Mouse (Mus musculus) heart, adult 2 months (tissue): ENCODE data around the gene Tmem94. TPM values are rescaled to one million over a fixed set of nuclear protein-coding genes. Genes with fewer than 3 reads are reported as not detected.

ENCODE experiments used
- DNase-seq, 2 experiments: peaks; one replicate each; pipeline ENCODE4 v3.0.0; 2021
- H3K27ac ChIP-seq: fragments of 200-600 bp; 2 replicates; pipeline ENCODE4 v1.8.1; 2022
- H3K27me3 ChIP-seq: fragments of 200-500 bp; 2 replicates; pipeline ENCODE4 v1.6.1; 2012; ENCODE audit warnings: mild to moderate bottlenecking, low read length, inconsistent platforms, mixed read lengths; ENCODE audit not compliant: control insufficient read depth, insufficient read depth
- H3K36me3 ChIP-seq: fragments of 200-500 bp; 2 replicates; pipeline ENCODE4 v1.6.1; 2012; ENCODE audit warnings: low read length, inconsistent platforms; ENCODE audit not compliant: control insufficient read depth, insufficient read depth
- H3K4me1 ChIP-seq: fragments of 200-500 bp; 2 replicates; pipeline ENCODE4 v1.6.1; 2011; ENCODE audit warnings: low read length; ENCODE audit not compliant: control insufficient read depth, insufficient read depth
- H3K4me3 ChIP-seq: fragments of 200-600 bp; 2 replicates; pipeline ENCODE4 v1.8.1; 2022
- H3K79me2 ChIP-seq: fragments of 200-500 bp; replicated peaks from 2 replicates; pipeline ENCODE4 v1.6.1; 2012; ENCODE audit warnings: mild to moderate bottlenecking, inconsistent platforms, low read length, moderate library complexity, mixed read lengths; ENCODE audit not compliant: control insufficient read depth, insufficient read depth
- H3K9ac ChIP-seq: fragments of 200-500 bp; 2 replicates; pipeline ENCODE4 v1.6.1; 2012; ENCODE audit warnings: low read depth, mild to moderate bottlenecking, control low read depth, inconsistent platforms, low read length, mixed read lengths
- CTCF ChIP-seq: fragments of 200-600 bp; IDR thresholded peaks from 2 replicates; pipeline ENCODE4 v1.8.1; 2022; ENCODE audit warnings: antibody characterized with exemption, mild to moderate bottlenecking, moderate library complexity
- EP300 ChIP-seq: fragments of 200-500 bp; IDR thresholded peaks from 2 replicates; pipeline ENCODE4 v1.6.1; 2011; ENCODE audit warnings: low read depth, low read length, control low read depth; ENCODE audit not compliant: insufficient read depth
- POLR2A ChIP-seq: fragments of 200-500 bp; IDR thresholded peaks from 2 replicates; pipeline ENCODE4 v1.6.1; 2011; ENCODE audit warnings: mild to moderate bottlenecking, low read depth, low read length, control low read depth; ENCODE audit not compliant: insufficient read depth
- WGBS: fragments of 180-500 bp; shearing (Covaris S2); methylation state at CpG from one replicate; pipeline ENCODE4 v1.1.7; 2018; 5-methylcytosine and 5-hydroxymethylcytosine counted together
- intact Hi-C: fragments of 180-260 bp; cut with DNase I; formaldehyde crosslinking; loops from one replicate; pipeline ENCODE4 v1.15.1; 2025
- polyA plus RNA-seq: library from polyadenylated mRNA; depleted of rRNA; stranded (reverse); fragments of >200 nt; gene quantifications from 2 replicates; pipeline ENCODE4 v1.2.3, GENCODE M21; 2012
- total RNA-seq, 2 experiments: library from RNA; stranded (reverse); gene quantifications; 2 replicates each; pipeline ENCODE4 v1.2.3; 2021

Tmem94 gene
- total and polyA plus RNA-seq, 3 experiments, result 99.5 to 125 (median 103) TPM

DNA sequence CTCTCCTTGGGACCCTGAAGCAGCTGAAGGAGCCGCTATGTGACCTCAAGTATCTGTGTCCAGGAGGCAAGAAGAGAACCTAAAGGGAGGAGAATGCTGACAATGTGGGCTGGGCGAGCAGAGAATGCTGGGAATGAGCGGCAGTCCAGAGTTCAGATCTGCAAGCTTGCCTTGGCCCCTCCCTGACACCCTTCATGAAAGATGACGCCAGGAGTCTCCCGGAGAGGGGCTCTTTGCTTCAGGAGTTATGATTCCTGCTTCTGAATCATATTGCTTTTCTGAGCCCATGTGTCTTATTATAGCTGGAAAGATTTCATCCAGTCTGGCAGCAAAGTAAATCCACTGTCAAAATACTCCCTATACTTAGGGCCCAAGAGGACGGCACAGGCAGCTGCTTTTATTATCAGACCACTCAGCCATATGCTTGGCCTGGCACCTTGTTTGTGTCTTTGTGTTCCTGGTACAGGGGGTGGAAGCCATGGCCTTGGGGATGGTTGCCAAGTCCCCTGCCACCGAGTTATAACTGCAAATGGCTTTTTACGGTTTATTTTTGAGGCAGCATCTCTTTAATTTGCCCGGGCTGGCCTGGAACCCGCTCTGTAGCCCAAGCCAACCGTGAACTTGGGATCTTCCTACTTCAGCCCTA, 31.1 kb upstream of the Tmem94 start:
- DNase-seq, result no peak
- H3K27ac ChIP-seq, result peak overlapping the region; percentile 26; the same call in 1 of the 2 replicates
- no peaks in the 10 kb centered on the region for H3K36me3 ChIP-seq
- no peaks in the 10 kb centered on the region for H3K79me2 ChIP-seq
- no peak overlapping the region for H3K4me3 ChIP-seq
- intact Hi-C loops, result no loop called here
- 54% methylated on average over 11 of the region's 11 CpGs for WGBS
- no peak for TF ChIP-seq CTCF
- H3K27me3 ChIP-seq, result no peaks in the 10 kb centered on the region
- no peak overlapping the region for H3K9ac ChIP-seq
- H3K4me1 ChIP-seq, result no peaks in the 10 kb centered on the region; the same call in none of the 2 replicates

DNA sequence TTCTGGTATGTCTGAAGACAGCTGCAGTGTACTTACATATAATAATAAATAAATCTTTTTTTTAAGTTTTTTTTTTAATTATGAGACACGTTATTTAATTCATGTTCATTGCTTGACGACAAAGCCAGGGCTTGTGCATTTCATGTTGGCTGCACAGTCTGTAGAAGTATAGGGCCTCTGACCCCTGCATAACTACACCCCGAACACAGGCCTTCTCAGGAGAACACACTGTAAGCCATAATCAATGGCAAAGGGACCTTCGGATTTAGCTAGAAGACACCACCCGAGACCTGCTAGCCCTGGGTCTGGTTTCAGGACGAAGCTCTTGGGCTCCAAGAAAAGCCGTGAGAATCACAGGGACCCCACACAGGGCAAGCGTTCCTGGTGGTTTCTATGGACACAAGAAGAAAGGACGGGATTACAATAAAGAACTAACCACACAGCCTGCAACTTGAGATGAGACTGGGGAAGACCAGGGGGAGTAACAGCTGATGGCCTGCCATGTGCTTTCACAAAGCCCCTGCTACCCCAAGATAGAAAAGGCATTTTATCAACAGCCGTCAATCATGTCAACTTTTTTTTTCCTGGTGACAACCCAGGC, 27.5 kb upstream of the Tmem94 start:
- Histone ChIP-seq H3K4me3 (no peak overlapping the region), H3K9ac (no peak overlapping the region), H3K4me1 (no peaks in the 10 kb centered on the region; the same call in none of the 2 replicates), H3K79me2 (no peaks in the 10 kb centered on the region), H3K27ac (no peak overlapping the region; the same call in 1 of the 2 replicates), H3K27me3 (no peaks in the 10 kb centered on the region), H3K36me3 (no peaks in the 10 kb centered on the region)
- DNase-seq, result no peak
- intact Hi-C loops, result loop anchor here (5.0 kb wide), 1 partner anchor 40 kb away; no protein-coding TSS in a partner anchor
- no peak for TF ChIP-seq POLR2A
- no peak for TF ChIP-seq EP300
- 0 out of 2 replicates have a peak, but pooled peaks have one; percentile 7 for TF ChIP-seq CTCF
- 77% methylated on average over 10 of the region's 10 CpGs for WGBS

DNA sequence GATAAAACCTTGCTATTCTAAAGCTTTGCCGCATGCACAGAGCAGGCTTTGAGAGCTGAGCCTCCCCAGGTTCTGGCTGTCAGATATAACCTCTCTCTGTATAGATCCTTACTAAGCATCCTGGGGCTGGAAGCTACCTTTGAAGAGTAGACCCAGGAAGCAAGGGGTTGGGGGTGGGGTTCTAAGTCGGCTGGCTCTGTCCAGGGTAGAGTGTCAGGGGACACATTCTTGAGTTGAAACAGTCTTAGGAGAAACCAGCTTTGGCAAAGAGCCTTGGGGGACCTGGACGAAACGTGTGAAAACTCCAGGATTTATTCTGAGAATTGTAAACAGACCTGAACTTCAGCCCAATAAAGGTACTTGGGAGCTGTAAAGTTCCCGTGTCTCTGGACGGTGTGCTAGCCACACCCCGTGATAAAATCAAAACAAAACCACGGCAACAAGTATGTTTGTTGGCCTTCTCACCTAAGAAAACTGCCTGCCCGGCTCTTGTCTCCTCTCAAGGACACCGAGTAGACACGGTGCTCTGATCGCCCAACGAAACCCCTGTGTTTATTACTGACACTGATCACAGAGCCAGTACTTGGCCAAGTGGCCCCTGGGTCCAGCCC, 26.9 kb upstream of the Tmem94 start:
- TF ChIP-seq CTCF (no peak), EP300 (no peak), POLR2A (no peak)
- no peaks in the 10 kb centered on the region for H3K36me3 ChIP-seq
- DNase-seq, result peak in 1 of 2 experiments; percentile 12
- H3K9ac ChIP-seq, result no peak overlapping the region
- H3K4me3 ChIP-seq, result no peak overlapping the region
- no peaks in the 10 kb centered on the region for H3K27me3 ChIP-seq
- H3K4me1 ChIP-seq, result no peaks in the 10 kb centered on the region; the same call in none of the 2 replicates
- H3K27ac ChIP-seq, result peak overlapping the region; percentile 60
- 32% methylated on average over 13 of the region's 13 CpGs for WGBS
- intact Hi-C loops, result loop anchor here (5.0 kb wide), 1 partner anchor 39 kb away; no protein-coding TSS in a partner anchor
- no peaks in the 10 kb centered on the region for H3K79me2 ChIP-seq

DNA sequence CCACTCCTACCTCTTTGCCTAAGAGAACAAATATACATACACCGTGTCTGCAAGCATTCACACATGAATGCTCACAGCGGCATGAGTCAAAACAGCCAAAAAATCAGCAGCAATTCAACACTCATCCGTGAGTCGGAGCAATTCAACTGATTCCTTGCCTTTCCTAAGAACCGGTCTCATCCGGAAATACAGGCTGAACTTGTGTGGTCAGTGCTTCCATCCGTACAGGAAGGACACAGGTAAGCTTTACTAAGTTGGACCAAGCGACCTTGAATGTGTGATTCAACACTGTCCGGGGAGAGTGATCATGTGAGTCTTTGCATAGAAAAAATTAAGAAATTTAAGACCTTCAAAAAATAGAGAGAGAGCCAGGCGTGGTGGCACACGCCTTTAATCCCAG, 24.2 kb upstream of the Tmem94 start:
- TF ChIP-seq EP300, result no peak
- 92% methylated on average over 11 of the region's 11 CpGs for WGBS
- no peaks in the 10 kb centered on the region for H3K79me2 ChIP-seq
- H3K4me1 ChIP-seq, result no peaks in the 10 kb centered on the region; the same call in 1 of the 2 replicates
- H3K9ac ChIP-seq, result no peak overlapping the region
- H3K27me3 ChIP-seq, result no peaks in the 10 kb centered on the region
- intact Hi-C loops, result no loop called here
- no peaks in the 10 kb centered on the region for H3K36me3 ChIP-seq
- no peak for DNase-seq
- no peak overlapping the region for H3K4me3 ChIP-seq
- no peak overlapping the region for H3K27ac ChIP-seq

DNA sequence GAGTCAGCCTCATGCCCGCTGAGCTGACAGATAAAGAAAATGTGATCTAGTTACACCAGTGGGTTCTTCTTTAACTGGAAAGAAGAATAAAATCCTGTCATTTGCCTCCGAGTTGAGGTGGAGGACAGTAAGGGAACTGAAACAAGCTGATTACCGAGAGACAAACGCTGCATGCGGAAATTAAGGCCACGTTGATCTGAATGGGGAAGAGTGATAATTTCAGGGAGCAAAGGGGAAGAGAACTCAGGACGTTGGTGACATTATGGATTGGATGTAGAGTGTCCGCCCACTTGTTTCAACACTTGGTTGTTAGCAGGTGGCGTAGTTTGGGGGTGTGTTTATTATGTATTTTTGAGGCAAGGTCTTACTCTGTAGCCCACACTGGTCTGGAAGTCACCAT, 22.3 kb upstream of the Tmem94 start:
- Histone ChIP-seq H3K9ac (no peak overlapping the region), H3K4me3 (no peak overlapping the region), H3K79me2 (no peaks in the 10 kb centered on the region), H3K27me3 (no peaks in the 10 kb centered on the region), H3K36me3 (no peaks in the 10 kb centered on the region), H3K27ac (no peak overlapping the region), H3K4me1 (no peaks in the 10 kb centered on the region; the same call in none of the 2 replicates)
- no peak for TF ChIP-seq POLR2A
- no peak for TF ChIP-seq EP300
- TF ChIP-seq CTCF, result no peak
- no peak for DNase-seq
- WGBS, result 80% methylated on average over 9 of the region's 9 CpGs
- intact Hi-C loops, result no loop called here

DNA sequence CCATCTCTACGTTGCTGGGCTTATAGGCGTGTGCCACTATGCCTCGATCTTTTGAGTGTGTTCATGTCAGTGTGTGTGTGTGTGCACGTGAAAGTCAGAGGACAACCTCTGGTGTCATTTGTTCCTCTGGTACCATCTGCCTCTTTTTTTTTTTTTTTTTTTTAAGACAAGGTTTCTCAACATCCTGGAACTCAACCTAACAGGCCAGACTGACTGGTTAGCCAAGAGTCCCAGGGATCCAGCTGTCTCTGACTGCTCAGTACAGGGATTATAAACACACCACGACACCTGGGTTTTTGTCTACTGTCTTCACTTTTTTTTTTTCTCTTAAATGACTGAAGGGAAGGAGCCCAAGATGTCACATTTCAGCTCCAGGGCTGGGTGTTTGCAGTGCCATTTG, 20.8 kb upstream of the Tmem94 start:
- Histone ChIP-seq H3K79me2 (no peaks in the 10 kb centered on the region), H3K36me3 (no peaks in the 10 kb centered on the region), H3K4me1 (no peaks in the 10 kb centered on the region; the same call in 1 of the 2 replicates), H3K4me3 (no peak overlapping the region), H3K9ac (no peak overlapping the region), H3K27ac (no peak overlapping the region), H3K27me3 (no peaks in the 10 kb centered on the region)
- DNase-seq, result no peak
- no peak for TF ChIP-seq CTCF
- TF ChIP-seq POLR2A, result no peak
- TF ChIP-seq EP300, result no peak
- 92% methylated on average over 5 of the region's 5 CpGs for WGBS
- intact Hi-C loops, result no loop called here
